In genomic region chr4:91400423-91400822, GRCm38 (mm10) we compare ENCODE assay signal across 9 mouse cellular contexts. TPM values are rescaled to one million over a fixed set of nuclear protein-coding genes. Genes with fewer than 3 reads are reported as not detected.
DNase-seq lines count a peak whose midpoint lies in the region; ATAC-seq and TF ChIP-seq lines count a peak whose summit lies in the region.
"Had no signal": no experiment of that assay in that cellular context is flagged by ENCODE, and none has a peak within 500 bp of the region (broad histone marks: within the 10 kb centered on the region; RNA-seq: fewer than 3 reads in every experiment).

Elavl2 (minus strand) TSS chr4:91400785.

- WGBS in heart, embryonic 13.5 days, result 1% methylated on average over 28 of the region's 28 CpGs
- WGBS in hindbrain, embryonic 16.5 days, result 0% methylated on average over 28 of the region's 28 CpGs
- WGBS in midbrain, embryonic 13.5 days, result 2% methylated on average over 28 of the region's 28 CpGs

- no peaks in the 10 kb centered on the region for H3K9me3 ChIP-seq in heart, embryonic 13.5 days
- H3K9me3 ChIP-seq in hindbrain, embryonic 16.5 days (ENCODE audit: control insufficient read depth, low read length), result no peaks in the 10 kb centered on the region
- H3K9me3 ChIP-seq in midbrain, embryonic 13.5 days, result no peaks in the 10 kb centered on the region

- peak within 1 kb of the TSS; percentile 76 for H3K4me2 ChIP-seq in heart, embryonic 13.5 days
- peak within 1 kb of the TSS; percentile 78 for H3K4me2 ChIP-seq in hindbrain, embryonic 16.5 days (ENCODE audit: low read length)
- H3K4me2 ChIP-seq in midbrain, embryonic 13.5 days (replicated peaks), result peak within 1 kb of the TSS; percentile 88

- no peak for DNase-seq in heart, postnatal 10 days
- no peak for DNase-seq in gastrocnemius, adult 2 months
- DNase-seq in lung, postnatal 10 days, result no peak
- no peak for DNase-seq in yolk sac, embryonic 10.5 days (ENCODE audit: low spot score)

- H3K36me3 ChIP-seq in heart, embryonic 13.5 days, result no peaks in the 10 kb centered on the region
- H3K36me3 ChIP-seq in hindbrain, embryonic 16.5 days (ENCODE audit: control insufficient read depth, insufficient read depth, low read length), result no peaks in the 10 kb centered on the region
- H3K36me3 ChIP-seq in midbrain, embryonic 13.5 days, result no peaks in the 10 kb centered on the region

- H3K4me3 ChIP-seq in heart, embryonic 13.5 days, result peak within 1 kb of the TSS; percentile 47
- peak within 1 kb of the TSS; percentile 31 for H3K4me3 ChIP-seq in cortical plate, adult 2 months (ENCODE audit: insufficient read depth, low read length)
- peak within 1 kb of the TSS; percentile 51 for H3K4me3 ChIP-seq in hindbrain, embryonic 16.5 days (ENCODE audit: low read length)
- H3K4me3 ChIP-seq in midbrain, embryonic 13.5 days (replicated peaks), result peak within 1 kb of the TSS; percentile 53
- H3K4me3 ChIP-seq in gastrocnemius, adult 2 months, result no peak within 1 kb of the TSS

- no peak within 1 kb of the TSS for H3K27ac ChIP-seq in heart, embryonic 13.5 days (replicated peaks)
- no peak within 1 kb of the TSS for H3K27ac ChIP-seq in cortical plate, adult 2 months (ENCODE audit: insufficient read depth, low read length)
- peak within 1 kb of the TSS; percentile 65 for H3K27ac ChIP-seq in hindbrain, embryonic 16.5 days (ENCODE audit: low read depth, low read length)
- peak within 1 kb of the TSS; percentile 80 for H3K27ac ChIP-seq in midbrain, embryonic 13.5 days
- no peak within 1 kb of the TSS for H3K27ac ChIP-seq in gastrocnemius, adult 2 months

- TF ChIP-seq CTCF in cortical plate, adult 2 months (IDR thresholded peaks at IDR 0.05; ENCODE audit: extremely low read depth, insufficient read depth, low read length), result no peak
- no peak for TF ChIP-seq CTCF in gastrocnemius, adult 2 months (IDR thresholded peaks at IDR 0.05)

- no peak for ATAC-seq in heart, embryonic 13.5 days (ENCODE audit: extremely low read depth, insufficient number of reproducible peaks, low FRiP score, low TSS enrichment)
- peak; percentile 60 for ATAC-seq in hindbrain, embryonic 16.5 days
- peak; percentile 73 for ATAC-seq in midbrain, embryonic 13.5 days

- intact Hi-C loops in heart, postnatal 10 days (cut with DNase I), result no loop called here
- intact Hi-C loops in gastrocnemius, adult 2 months (cut with DNase I), result no loop called here

- peaks cover 6% of the 10 kb centered on the region for H3K4me1 ChIP-seq in heart, embryonic 13.5 days
- H3K4me1 ChIP-seq in cortical plate, adult 2 months (ENCODE audit: control insufficient read depth, insufficient read depth, low read length), result no peaks in the 10 kb centered on the region
- no peaks in the 10 kb centered on the region for H3K4me1 ChIP-seq in hindbrain, embryonic 16.5 days (ENCODE audit: control insufficient read depth, insufficient read depth, low read depth, low read length)
- peaks cover 12% of the 10 kb centered on the region; the same call in 1 of the 2 replicates for H3K4me1 ChIP-seq in midbrain, embryonic 13.5 days (replicated peaks)

- H3K9ac ChIP-seq in heart, embryonic 13.5 days, result peak within 1 kb of the TSS; percentile 59
- H3K9ac ChIP-seq in hindbrain, embryonic 16.5 days (ENCODE audit: low read depth, low read length), result peak within 1 kb of the TSS; percentile 67
- peak within 1 kb of the TSS; percentile 76 for H3K9ac ChIP-seq in midbrain, embryonic 13.5 days (replicated peaks)

- TF ChIP-seq POLR2A in cortical plate, adult 2 months (IDR thresholded peaks at IDR 0.05; ENCODE audit: extremely low read depth, insufficient read depth, low read length), result no peak

- peaks cover 36% of the 10 kb centered on the region for H3K27me3 ChIP-seq in heart, embryonic 13.5 days (replicated peaks)
- H3K27me3 ChIP-seq in hindbrain, embryonic 16.5 days (replicated peaks; ENCODE audit: control insufficient read depth, insufficient read depth, low read length), result no peaks in the 10 kb centered on the region
- H3K27me3 ChIP-seq in midbrain, embryonic 13.5 days, result peaks cover 5% of the 10 kb centered on the region; the same call in 1 of the 2 replicates

RNA-seq across cellular contexts. Expression of gene Elavl2, which starts in this region (rescaled TPM):
- polyA plus RNA-seq in heart, embryonic 13.5 days (2015; fragmentation: Nextera tagmentation; extraction: Ambion mirVana), result 1.8 and 1.9 TPM in 2 replicates
- 1 to 10 TPM; 1.2 to 2.9 TPM for total RNA-seq in heart, postnatal 10 days (2021)
- 38.6 and 41.1 TPM in 2 replicates for polyA plus RNA-seq in cortical plate, adult 2 months (2012; rRNA removed)
- 148 and 151 TPM in 2 replicates for polyA plus RNA-seq in hindbrain, embryonic 16.5 days (2015; fragmentation: Nextera tagmentation; extraction: Ambion mirVana)
- 128 and 135 TPM in 2 replicates for polyA plus RNA-seq in midbrain, embryonic 13.5 days (2015; fragmentation: Nextera tagmentation; extraction: Ambion mirVana)
- under 1 TPM; 0.06 to 0.48 TPM for total RNA-seq in gastrocnemius, adult 2 months (2021)
- total RNA-seq: MEL had no signal

Comparison
In these comparisons a context has a peak if more than half of its experiments do, and no peak if none do; other contexts are left out.
1. RNA of gene Elavl2 (polyA plus RNA-seq): 148 to 151 TPM in hindbrain, embryonic 16.5 days, 128 to 135 TPM in midbrain, embryonic 13.5 days and 38.6 to 41.1 TPM in cortical plate, adult 2 months; 1.8 to 1.9 TPM in heart, embryonic 13.5 days; every median in the first group is over 10 times any median in the second.
2. H3K27ac ChIP-seq: peak in hindbrain, embryonic 16.5 days (single experiment) and midbrain, embryonic 13.5 days (single experiment); none in heart, embryonic 13.5 days (single experiment), cortical plate, adult 2 months (single experiment) and gastrocnemius, adult 2 months (single experiment).
3. Peak in every context shown above with its lines, with median percentiles within 50 percentile points of each other: H3K4me2 ChIP-seq and H3K9ac ChIP-seq.